Mouse (Mus musculus): ENCODE measurements around the gene Sdk2.

The Sdk2 gene

DNA sequence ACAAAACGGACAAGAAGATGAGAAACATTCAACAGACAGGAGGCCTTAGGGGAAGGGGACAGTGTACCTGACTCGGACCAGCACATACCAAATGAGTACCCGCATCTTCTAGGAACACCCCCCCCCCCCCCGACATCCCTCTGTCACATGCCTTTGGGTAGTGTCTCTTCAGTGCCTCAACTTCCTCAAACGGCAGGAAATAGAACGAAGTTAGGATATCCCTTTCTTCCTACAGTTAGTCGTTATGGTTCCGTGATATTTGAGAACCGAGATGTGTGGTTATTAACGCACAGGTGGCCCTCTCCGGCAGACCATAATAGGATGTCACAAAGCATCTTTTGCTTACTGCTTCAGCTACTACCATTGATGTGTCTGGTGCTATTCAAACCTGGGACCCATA is 279.8 kb downstream of the Sdk2 start:
- no peak for DNase-seq

DNA sequence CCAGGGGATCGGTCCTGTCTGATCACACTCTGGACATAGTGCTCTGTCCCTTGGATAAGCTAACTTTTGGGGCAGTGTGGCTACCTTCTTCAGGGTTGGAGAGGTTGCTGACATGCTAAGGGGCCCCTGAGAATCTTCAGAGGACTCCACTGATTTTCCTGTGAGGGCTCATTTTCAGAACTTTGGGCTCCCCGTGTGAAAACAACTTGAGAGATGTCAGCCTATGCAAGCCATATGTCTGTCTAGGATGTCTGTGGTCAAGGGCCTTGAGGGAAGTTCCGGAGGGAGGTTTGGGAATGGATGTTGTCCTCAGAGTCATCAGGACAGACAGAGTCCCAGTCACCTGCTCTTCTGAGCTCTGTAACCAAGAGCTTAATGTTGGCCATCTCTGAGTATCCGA is 280.5 kb downstream of the Sdk2 start:
- no peak for DNase-seq

- peak; percentile 88 for DNase-seq
These were observed 281.3 kb downstream of the Sdk2 start for GRCm38 (mm10) chr11:113785406-113786171.

DNA sequence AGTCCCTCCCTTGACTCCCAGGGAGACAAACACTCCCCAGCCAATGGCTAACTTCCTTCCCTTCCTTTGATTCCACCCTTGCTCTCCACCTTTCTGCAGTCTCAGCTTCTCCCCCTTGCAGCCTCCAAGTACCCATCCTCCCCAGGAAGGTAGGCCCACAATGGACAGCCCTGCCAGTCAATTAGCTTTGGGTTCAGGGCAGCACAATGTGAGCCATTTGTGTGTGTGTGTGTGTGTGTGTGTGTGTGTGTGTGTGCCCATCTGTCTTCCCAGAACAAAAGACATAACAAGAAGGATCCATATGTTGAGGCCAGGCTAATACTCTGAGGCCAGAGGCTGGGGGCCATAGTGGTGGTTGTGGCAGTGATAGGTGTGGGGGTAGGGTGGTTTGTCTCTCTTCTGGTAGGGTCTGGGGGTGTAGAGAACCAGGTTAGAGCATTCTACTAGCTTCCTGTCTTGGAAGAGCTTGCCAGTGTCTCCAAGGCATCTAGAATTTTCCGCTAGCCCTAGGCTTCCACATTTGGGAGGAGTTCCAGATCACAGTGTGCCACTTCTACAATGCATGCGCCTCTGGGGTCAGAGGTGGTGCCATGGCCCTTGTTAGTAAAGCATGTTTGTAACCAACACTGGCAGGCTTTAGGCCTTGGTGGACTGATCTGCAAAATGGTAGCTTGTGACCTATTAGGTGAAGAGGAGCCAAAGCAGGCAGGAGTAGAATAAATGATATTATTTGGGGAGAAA is 282.0 kb downstream of the Sdk2 start:
- DNase-seq, result no peak

DNA sequence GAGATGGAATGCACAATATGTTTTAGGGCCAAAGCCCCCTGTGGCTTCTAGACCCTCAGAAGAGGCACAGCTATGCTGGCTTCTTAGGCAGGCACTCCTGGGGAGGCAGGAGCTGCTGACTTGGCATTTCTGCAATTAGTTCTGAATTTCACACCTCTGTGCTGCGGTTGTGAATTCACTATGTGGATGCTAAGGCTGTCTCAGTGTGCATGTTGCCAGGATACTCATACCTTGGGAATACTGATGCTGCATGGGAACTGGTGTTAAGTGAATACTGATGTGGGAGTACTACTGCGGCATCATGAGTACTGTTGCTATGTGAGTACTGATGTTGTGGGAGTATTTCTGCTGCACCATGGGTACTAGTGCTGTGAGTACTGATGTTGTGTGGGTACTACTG is 284.4 kb downstream of the Sdk2 start:
- no peak for DNase-seq

DNA sequence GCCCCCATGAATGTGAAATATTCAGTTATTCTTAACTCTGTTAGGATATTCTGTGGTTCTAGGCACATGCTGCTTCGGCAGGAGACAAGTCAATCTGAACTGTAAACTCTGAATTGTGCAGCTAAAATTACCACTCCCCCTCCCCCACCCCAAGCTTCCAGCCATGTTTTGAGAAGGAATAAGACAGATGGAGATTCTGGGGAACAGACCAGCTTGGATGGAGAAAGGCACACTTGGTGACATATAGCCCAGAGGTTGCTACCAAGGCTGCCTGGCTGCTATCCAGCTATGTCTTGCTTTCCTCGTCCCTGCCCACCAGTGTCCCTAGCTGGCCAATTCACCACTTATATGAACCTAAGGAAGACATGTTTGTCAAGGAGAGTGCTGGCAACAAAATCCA is 284.8 kb downstream of the Sdk2 start:
- no peak for DNase-seq

GRCm38 (mm10) chr11:113779680-113780041 is 287.2 kb downstream of the Sdk2 start:
- DNase-seq, result no peak

GRCm38 (mm10) chr11:113778733-113779679 is 287.8 kb downstream of the Sdk2 start:
- DNase-seq, result peak; percentile 67

- DNase-seq, result no peak
These were observed 288.9 kb downstream of the Sdk2 start for GRCm38 (mm10) chr11:113777878-113778464.

- DNase-seq, result no peak
These were observed 289.9 kb downstream of the Sdk2 start for GRCm38 (mm10) chr11:113776851-113777511.

- DNase-seq, result no peak
These were observed 292.1 kb downstream of the Sdk2 start for GRCm38 (mm10) chr11:113774773-113775172.

DNA sequence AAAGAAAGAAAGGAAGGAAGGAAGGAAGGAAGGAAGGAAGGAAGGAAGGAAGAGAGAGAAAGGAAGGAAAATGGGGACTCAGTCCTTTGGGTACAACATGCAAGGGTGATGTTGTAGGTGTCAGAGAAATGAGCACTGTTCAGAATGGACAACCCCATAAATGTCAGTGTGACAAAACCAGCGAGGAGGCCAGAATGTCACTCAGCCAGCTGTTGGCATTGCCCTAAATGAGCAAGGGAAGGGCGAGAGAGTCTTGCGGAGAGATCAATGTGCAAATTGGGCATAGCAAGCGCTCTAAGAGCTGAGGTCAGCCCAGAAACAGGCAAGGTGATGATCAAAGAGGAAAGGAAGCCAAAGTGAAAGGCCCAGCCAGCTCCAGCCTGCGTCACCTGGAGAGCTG is 293.7 kb downstream of the Sdk2 start:
- no peak for DNase-seq

- DNase-seq, result no peak
These were observed 295.7 kb downstream of the Sdk2 start for GRCm38 (mm10) chr11:113771187-113771586.

GRCm38 (mm10) chr11:113768356-113768755 is 298.5 kb downstream of the Sdk2 start:
- no peak for DNase-seq

DNA sequence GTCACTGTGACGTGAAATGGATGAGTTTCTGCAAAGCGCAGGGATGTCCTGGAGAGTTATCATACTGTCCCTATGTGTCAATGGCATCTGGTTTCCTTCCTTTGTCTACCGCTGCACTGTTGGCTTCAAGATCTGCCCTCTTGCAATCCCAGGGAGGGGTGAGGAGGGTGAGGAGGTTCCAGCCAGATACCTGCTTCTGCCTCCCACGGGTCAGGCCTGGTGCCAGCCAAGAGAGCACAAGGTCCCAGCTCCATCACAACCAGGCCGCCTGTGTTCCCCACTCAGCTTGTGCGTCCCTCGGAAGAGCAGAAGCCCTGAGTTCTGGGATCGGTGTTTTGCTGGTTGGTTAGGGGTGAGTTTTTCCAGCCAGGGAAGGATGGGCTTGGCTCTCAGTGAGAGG is 299.6 kb downstream of the Sdk2 start:
- peak; percentile 38 for DNase-seq

DNA sequence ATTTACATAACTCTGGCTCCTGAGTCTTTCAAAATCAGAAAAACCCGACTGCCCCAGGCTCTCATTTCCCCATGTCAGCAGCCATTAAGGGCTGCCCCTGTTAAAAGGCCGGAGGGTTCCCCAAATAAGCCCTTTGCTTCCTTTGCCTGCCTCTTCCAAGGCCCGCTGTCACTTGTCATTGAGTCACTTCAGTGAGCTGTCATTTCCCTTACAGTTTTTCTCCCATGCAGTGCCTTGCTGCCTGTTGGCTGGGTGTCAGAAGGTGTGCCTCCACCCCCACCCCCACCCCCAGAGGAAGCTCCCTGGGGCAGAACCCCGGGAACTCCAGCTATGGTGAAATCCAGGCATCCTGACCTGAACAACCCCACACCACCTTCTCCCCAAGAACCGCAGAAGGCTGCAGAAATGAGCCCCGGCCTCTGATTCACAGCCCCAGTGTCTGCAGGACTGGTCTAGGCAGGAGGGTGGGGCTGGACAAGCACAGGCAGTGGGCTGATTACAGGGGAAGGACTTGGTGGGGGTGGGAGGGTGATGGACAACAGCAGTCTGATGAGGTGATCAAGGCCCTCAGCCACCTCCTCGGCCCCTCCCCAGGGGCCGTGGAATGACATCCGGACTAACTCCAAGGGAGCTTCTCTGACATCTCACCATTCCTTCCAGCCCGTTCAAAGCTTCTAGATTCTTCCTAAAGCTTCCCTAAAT is 300.4 kb downstream of the Sdk2 start:
- DNase-seq, result peak; percentile 77

DNA sequence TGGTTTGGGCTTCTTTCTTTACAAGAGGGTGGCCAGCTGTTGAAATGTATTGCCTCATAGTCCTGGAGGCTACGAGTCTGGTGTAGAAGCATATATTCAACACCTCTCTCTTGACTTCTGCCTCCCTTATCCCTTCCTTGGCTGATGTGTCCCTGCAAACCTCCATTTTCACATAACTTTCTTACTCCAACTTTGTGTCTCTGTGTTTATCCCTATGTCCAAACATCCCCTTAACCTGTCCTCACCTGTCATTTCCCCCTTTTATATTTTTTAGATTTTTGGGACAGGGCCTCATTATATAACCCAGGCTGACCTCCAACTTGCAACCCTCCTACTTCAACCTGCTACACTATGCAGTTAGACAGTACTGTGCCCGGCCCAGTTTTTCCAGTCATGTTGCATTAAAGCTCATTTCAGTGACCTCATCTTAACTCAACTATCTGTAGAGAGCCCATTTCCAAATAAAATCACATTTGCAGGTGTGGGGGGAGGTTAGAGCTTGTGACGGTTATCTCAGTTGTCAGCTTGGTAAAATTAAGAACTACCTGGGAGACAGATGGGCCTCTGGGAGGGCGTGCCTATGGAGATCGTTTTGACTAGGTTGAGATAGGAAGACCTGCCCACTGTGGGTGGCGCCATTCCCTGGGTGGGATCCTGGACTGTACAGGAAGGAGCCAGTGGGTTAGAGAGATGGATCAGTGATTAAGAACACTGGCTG is 302.6 kb downstream of the Sdk2 start:
- no peak for DNase-seq

- DNase-seq, result no peak
These were observed 303.4 kb downstream of the Sdk2 start for GRCm38 (mm10) chr11:113763449-113763848.

- DNase-seq, result no peak
These were observed 304.6 kb downstream of the Sdk2 start for GRCm38 (mm10) chr11:113762136-113762797.

DNA sequence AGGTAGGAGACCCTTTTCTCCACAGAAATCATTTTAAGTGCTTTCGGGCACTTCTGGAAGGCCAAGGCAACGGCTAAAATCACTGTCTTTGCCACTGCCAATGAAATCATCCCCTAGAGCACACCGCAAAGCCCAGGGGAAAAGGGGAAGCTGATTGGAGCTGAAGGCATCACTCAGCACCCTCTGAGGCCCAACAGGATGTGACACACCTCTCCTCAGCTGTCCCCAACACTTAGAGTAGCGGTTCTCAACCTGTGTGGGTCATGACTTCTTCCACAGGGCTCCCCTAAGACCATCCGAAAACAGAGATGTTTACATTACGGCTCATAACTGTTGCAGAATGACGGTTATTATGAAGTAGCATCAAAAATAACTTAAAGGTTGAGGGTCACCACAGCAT is 305.2 kb downstream of the Sdk2 start:
- no peak for DNase-seq

All from lung, postnatal 10 days (tissue).